16 mouse cellular contexts compared by ENCODE assay signal in genomic region chr2:90670343-90670742, GRCm38 (mm10).
"Had no signal": no experiment of that assay in that cellular context is flagged by ENCODE, and none has a peak within 500 bp of the region (broad histone marks: within the 10 kb centered on the region; RNA-seq: fewer than 3 reads in every experiment).

No protein-coding gene starts in this region.

- H3K4me1 ChIP-seq: midbrain, embryonic 13.5 days had no signal

- H3K9ac ChIP-seq: intestine, embryonic 15.5 days; liver, embryonic 14.5 days; liver, postnatal 0 days; midbrain, embryonic 13.5 days; neural tube, embryonic 13.5 days had no signal

- H3K36me3 ChIP-seq: intestine, embryonic 15.5 days; midbrain, embryonic 10.5 days; midbrain, embryonic 13.5 days; neural tube, embryonic 13.5 days had no signal

- ATAC-seq: intestine, embryonic 15.5 days; liver, postnatal 0 days; midbrain, embryonic 13.5 days; midbrain, embryonic 16.5 days had no signal

- H3K4me2 ChIP-seq: intestine, embryonic 15.5 days; midbrain, embryonic 13.5 days; neural tube, embryonic 13.5 days had no signal

- H3K9me3 ChIP-seq: intestine, embryonic 15.5 days; midbrain, embryonic 10.5 days; midbrain, embryonic 13.5 days had no signal

- H3K4me3 ChIP-seq: intestine, embryonic 15.5 days; layer of hippocampus, adult 2 months; megakaryocyte, embryonic 14.5 days; midbrain, embryonic 10.5 days; midbrain, embryonic 13.5 days; myocyte; neural tube, embryonic 13.5 days had no signal

- H3K27me3 ChIP-seq: intestine, embryonic 15.5 days; megakaryocyte, embryonic 14.5 days; midbrain, embryonic 13.5 days; neural tube, embryonic 13.5 days had no signal

- H3K27ac ChIP-seq: intestine, embryonic 15.5 days; layer of hippocampus, adult 2 months; liver, embryonic 14.5 days; midbrain, embryonic 10.5 days; midbrain, embryonic 13.5 days; neural tube, embryonic 13.5 days had no signal

- DNase-seq: kidney, adult 18-20 months; kidney, adult 9 months; kidney, postnatal 14 days; layer of hippocampus, adult 9-11 months; liver, postnatal 0 days; thymus, adult 18-20 months; thymus, postnatal 36 days had no signal
